Mouse (Mus musculus): ENCODE measurements around the gene Tubb4b.
A peak's percentile ranks its signal among the peaks of the same experiment; 100 is the strongest.

Tubb4b gene

DNA sequence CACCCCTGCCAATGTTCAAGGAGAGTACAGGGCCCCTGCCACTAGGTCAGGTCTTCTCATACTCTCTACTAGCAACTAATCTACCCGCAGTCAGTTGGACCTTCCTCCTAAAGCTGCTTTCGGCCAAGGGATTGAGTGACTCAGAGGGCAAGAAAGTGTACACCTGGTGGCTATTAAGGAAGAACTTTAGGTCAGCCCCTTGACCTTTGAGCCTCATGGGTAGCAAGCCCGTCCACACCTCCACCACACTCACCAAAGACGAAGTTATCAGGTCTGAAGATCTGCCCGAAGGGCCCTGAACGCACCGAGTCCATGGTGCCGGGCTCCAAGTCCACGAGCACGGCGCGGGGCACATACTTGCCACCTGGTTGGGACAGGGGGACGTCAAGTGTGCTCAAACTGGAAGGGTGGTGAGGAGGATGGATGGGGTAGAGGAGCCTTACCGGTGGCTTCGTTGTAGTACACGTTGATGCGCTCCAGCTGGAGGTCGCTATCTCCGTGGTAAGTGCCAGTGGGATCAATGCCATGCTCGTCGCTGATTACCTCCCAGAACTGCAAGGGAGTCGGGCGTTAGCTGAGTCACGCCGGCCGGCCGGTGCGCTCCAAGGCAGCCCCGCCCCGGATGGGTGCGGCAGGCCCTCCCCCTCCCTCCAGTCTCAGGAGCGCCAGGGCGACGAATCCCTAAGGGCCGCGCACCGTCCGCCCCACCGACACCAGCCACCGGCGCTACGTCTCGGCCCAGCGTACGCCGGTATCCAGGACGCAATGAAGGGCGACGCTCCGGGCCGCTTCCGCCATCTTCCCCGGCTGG, 616 bp downstream of the Tubb4b start:
- peak; percentile 67 for DNase-seq (ENCODE audit: low spot score)

DNA sequence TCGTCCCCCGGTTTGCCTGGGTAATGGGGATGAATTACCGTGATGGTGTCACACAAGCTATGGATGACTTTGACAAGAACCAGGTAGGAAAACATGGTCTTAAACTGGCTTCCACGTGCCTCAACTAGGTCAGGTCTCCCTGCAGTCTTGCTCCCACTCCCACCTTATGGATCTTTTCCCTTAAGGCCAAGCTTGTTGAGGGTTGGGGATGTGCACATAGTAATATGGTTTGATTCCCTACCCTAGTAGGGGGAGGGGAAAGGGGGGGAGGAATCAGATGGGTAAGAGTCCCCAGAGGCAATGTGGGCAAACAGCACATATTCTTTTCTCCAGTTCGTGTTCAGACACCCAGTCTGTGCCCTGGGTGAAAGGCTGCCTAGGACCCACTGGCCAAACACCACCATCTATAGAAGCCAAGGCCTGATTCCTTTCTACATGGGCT, 3.1 kb downstream of the Tubb4b start:
- DNase-seq (ENCODE audit: low spot score), result no peak

DNA sequence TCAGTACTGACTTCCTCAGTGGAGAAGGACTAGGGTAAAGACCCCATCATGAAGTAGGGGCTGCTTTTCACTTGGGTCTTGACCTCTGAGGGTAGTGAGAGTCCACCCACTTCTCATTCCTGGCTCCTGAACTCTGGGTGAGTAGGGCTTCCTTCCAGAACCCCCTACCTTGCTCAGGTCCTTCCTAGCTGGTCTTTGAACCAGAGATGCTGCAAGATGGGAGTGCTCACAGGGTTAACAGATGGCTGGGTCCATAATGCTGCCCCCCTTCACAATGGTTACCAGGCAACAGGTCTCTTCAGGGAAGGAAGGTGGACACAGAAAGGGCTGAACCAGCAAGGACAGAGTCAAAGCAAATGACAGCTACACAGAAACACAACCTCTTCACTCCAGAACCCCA, 6.1 kb downstream of the Tubb4b start, which contains the start of gene Fam166a:
TSS of gene Fam166a (plus strand) at position 301 of the 400 bp plus-strand sequence.
- DNase-seq (ENCODE audit: low spot score), result no peak

DNA sequence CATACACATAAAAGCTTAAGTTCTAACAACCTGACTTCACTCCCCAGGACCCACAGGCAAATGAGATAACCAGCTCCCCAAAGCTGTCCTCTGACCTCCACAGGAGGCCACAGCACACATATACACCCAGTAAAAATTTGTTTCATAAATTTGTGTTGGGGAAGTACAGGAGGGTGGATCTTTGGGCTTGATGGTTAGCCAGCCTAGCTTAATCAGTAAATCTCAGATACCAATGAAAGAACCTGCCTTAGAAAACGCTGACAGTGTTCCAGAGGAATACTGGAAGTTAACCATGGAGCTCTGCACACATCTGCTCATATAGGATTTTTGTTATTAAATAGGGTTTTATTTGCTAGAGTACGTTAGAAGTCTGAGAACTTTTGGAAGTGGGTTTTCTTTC, 6.8 kb downstream of the Tubb4b start:
- DNase-seq (ENCODE audit: low spot score), result no peak

DNA sequence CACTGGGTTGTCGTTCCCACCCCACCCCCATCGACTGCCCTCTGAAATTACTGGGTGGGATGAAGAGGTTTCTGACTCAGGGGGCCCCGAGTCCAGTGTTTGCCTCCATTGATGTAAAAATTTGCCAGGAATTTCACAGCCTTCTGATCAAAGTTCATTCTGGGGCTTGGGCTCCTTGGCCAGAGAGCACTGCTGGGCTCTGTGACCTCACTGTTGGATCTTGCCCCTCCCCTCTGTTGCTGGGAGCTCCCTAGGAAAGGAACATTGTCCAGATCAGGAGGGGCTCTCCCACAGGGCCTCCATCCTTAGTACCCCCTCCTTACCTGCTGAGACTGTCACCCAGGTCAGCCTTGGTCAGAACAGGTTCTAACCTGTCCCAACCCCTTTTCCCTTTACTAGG, 10.1 kb downstream of the Tubb4b start, which contains the start of gene Stpg3:
TSS of gene Stpg3 (minus strand) at position 194 of the 400 bp plus-strand sequence.
- no peak for DNase-seq (ENCODE audit: low spot score)

DNA sequence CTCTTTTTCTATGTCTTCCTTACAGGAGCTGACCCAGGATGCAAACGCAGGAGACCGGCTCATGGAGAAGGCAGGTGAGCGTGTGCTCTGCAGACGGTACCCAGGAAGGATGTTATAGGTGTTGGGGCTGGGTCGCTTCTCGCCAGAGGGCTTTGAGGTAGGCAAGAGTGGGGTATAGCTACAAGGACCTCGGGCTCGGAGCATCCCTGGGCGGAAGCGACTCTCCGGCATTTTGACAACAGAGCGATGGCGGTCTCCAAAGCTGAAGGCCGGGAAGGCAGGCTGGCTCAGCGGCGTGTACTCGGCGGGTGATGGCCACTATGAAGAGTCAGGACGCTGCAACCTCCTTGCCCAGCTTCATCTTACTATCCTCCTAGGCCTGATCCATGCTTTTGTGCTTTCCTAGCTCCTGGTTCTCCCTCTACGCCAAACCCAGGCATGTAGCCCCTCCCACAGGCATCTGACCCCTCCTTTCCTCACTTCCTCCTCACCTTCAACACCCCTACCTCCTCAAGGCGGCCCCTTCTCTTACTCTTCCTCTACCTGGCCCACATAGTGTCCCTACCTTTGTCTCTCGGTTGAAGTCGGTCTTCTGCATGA, 11.1 kb downstream of the Tubb4b start:
- DNase-seq (ENCODE audit: low spot score), result no peak

DNA sequence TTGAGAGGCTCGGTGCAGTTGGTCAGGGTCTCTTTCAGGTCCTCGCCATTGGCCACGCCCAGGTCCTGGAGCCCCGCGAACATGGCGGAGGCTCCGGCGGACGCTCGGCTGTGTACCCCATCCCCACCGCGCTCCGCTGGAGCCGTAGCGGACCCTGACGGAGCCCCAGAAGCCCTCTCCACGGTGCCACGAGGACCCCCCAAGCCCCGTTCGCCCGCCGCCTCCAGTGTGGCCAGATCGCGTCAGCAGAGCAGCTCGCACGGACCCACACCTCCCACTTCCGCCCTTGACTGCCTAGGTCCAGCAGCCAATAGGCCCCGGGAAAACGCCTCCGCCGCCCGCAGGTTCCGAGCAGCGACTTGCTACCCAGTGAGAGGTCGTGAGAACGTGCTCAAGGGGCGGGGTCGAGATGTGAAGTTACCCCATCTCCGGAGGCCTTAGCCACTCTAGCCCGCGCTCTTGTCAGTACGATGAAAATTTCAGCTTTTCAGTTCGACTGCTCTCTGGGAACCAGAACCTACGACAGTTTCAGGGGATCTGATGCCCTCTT, 13.3 kb downstream of the Tubb4b start, which contains the start of gene Nelfb:
TSS of gene Nelfb (minus strand) at position 369 of the 550 bp plus-strand sequence.
- DNase-seq (ENCODE audit: low spot score), result peak; percentile 91

DNA sequence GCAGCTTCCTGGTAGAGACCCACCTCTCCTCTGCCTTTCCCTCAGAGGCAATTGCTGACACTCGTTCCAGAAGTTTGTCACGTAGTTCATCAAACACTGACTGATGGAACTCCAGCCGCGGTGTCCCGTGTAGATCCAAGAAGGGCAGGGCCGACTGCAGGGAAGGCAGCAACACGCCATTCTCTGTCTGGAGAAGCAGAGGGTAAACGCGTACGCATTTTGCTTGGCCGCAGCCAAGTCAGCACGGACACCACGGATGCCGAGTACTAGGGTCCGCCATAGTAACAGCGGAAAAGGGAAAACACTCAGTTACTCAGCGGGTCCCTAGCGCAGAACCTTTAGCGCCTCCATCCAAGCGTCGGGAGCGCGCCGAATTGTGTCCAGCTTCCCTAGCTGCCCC, 13.8 kb downstream of the Tubb4b start:
- DNase-seq (ENCODE audit: low spot score), result no peak

DNA sequence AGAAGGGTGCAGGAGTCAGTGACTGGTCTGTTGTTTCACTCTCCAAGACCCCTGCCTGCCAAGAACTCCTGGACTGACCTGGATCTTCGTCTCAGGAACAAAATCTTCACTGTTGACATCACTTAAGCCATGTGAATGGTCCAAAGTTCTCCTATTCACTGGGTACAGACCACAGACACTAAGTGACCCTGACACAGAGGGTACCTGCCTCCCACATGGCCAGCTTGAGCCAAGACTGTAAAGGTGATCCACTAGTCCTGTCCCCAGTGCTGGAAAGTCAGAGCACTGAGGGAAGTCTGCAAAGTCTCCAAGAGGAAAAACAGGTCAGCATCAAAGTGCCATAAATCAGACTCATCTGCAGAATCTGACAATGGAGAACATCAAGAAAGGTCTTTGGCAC, 16.9 kb downstream of the Tubb4b start:
- no peak for DNase-seq (ENCODE audit: low spot score)

DNA sequence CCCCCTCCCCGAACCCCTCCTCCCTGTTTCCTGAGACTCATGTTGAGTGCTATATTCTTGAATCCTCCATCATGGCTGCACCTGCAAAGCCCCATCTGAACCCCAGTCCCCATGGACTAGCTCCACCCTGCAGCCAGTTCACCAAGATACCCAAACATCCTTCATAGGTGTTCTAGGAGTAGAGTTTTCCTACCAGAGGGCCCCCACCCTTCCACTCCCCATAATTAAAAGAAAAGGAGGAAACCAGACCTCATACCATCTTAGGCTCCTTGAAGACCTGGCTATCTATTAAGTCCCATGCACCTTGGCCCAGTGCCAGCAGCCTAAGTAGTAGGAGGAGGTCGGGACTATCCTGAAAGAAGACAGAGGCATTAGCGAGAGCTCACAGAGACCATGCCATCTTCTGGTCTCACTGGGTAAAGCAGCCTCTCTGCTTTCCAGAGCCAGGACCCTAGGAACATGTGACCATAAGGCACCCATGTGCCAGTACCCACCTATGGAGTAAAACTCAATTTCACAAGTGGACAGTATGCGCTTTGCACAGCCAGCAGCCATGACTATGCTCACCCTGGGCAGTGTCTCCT, 20.8 kb downstream of the Tubb4b start:
- no peak for DNase-seq (ENCODE audit: low spot score)

DNA sequence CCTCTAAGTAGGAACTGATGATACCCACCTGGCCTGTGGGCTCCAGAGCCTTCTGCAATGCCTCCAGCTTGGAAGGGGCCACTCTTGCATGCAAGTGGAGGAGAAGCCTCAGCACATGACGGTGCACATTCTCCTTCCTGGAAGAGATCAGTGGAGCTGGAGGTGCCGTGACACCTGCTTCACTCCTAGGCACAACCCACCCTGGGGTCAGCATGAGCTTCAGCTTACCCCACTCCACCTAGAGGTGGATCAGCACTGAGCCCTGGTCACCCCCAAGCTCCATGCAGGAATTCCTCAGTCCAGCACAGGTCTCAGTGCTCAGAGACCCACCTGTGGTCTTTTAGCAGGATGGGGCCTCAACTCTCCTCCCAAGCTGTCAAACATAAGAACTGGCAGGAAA, 23.9 kb downstream of the Tubb4b start:
- DNase-seq (ENCODE audit: low spot score), result no peak

DNA sequence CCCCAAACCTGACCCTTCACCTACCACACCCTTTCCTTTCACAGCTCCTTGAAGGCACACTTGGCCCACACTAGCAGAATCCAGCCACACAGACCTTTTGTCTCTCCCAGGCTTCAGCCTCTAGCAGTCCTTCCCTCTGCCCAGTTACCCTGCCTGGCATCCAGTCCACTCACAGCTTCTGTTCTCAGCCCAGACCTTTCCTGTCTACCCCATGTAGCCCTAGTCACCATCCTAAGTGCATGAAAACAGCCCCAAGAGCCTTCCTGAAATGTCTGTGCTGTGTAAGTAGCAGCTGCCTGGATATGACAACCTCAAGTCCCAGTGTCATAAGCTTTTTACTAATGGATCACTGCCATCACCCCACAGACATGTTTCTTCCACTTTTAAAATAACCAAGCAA, 26.6 kb downstream of the Tubb4b start:
- DNase-seq (ENCODE audit: low spot score), result peak; percentile 70

DNA sequence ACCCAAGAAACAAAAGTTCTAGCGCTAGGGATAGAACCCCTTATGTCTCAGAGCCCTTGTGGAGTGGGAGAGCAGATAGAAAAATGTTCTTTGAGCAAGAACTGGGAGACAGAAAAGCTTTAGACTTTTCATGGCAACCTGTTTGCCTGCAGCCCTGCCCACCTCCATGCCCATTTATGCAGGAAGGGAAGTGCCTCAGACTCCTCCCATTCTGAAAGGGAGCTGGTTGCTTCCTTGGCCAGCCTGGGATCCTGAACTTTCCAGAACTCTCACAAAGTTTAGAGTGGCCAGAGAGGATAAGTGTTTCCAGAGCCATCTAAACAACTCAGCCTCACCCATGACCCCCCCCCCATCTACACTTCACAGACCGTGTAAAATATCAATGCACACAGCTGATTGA, 27.3 kb downstream of the Tubb4b start:
- DNase-seq (ENCODE audit: low spot score), result peak; percentile 71

DNA sequence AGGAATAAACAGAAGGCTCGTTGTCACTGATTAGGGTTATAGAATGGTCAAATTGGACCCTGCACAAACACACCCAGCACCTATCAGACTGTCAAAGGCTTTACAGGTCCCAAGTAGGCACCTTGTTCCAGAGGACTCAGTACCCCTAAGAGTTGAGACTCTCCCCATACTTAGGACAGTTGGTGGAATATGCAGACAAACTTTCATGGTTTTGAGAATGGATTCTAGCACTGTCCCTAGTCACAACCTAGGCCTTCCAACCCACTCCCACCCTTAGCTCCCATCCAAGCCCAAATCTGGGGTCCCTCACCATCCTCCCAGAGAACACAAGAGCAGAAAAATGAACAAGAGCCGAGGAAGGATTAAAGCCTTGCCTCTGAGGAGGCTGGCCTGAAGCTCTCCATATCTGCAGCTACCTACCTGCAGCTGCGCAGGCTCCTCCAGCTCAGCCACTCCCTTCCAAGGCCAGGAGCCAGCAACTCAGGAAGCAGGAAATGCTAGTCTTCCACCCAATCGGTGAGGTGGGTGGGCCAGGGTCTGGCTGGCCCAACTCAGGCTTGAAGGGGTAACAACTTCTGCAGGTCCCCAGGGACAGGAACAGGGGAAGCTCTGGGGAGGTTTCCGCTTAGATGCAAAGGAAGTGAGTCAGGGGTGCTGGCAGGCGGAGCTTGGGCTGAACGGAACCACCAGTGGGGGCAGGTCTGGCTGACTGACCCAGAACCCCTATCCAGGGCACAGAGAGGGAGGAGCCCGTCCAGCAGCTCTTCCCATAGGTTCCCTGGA, 28.1 kb downstream of the Tubb4b start, which contains the start of gene Tor4a:
TSS of gene Tor4a (minus strand) at position 715 of the 783 bp plus-strand sequence.
- DNase-seq (ENCODE audit: low spot score), result peak; percentile 47

DNA sequence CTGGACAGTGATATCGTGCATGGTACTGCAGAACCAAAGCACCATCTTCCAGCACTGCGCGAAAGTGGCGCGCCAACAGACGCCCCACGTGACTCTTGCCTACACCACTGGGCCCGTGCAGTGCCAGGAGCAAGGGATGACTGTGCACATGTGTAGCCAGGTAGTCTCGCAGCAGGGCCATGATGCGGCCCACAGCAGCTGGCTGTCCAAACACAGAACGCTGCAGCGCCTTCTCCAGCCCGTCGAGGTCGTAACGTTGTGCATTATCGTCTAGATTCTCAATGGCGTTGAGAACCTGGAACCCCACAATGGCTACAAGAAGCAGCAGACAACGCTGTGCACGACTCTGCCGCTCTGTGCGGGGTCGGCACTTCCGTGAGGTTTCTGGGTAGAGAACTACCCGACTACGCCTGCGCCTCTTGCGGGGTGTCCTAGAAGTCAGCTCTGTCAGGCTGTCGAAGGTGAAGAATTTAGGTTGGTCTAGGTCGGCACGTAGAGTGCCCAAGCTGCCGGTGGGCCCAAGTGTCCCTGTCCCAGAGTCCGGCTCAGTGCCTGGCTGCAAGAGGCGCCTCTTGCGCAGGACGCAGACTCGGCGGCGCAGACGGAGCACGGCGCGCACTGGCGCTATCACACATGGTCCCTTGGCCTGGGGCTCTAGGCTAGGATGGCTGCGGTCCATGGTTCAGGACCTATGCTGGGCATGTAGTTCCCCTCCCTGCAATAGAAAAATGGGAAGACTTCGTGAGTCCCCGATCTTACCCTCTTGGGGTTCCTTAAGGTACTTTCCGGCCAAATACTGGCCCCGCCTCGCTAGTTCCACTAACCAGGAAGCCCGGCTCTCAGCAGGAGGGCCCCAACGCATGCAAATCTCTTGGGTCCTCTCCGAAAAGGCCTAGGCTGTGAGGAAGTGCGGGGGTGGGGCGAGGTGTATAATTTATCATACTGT, 29.0 kb downstream of the Tubb4b start:
- DNase-seq (ENCODE audit: low spot score), result no peak

DNA sequence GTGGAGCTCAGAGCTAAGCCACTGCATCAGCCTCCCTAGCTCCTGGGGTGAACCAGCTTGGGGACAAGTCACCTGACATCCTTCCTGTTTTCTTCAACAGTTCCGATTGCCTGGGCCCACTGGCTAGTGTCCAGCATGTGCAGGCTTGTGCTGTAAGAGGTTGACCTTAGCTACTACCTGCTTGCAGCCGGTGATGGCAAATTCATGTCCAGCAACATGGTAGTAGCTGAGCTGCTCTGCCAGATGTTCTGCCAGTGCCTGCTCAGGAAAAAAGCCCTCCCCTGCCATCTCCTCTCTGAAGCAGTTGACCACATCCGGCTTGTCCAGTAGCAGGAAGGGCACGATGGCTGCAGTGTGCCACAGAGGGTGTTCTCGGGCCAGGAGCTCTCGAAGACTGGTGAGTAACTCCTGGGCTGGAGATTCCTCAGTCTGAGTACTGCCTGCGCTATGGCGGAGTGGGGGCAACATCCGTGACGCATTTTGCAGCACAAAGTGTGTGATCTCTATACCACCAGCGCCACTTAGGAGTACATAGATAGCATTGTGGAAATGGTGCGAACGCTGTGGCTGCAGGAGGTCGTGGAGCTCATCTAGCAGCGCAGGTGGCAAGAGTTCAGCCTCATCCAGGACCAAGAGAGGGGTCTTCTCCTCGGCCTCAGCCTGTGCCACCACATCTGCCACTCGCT, 29.9 kb downstream of the Tubb4b start:
- no peak for DNase-seq (ENCODE audit: low spot score)

DNA sequence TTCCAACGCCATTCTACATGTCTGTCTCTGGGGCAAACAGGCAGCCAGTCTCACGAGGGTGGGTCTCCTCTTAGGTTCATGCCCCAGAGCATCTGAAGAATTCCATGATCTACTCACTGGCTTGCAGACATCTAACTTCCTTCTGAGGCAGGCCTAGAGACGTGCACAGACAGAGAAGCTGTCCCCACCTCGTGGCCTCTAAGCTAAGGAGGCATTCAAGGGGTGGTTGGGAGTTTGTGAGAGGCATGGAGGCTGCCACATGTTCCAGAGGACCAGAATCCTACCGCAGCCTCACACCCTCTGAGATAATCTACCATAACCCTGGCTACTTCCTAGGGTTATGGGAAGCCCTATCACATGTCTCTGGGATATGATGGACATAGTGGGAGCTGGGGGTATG, 30.5 kb downstream of the Tubb4b start:
- no peak for DNase-seq (ENCODE audit: low spot score)

DNA sequence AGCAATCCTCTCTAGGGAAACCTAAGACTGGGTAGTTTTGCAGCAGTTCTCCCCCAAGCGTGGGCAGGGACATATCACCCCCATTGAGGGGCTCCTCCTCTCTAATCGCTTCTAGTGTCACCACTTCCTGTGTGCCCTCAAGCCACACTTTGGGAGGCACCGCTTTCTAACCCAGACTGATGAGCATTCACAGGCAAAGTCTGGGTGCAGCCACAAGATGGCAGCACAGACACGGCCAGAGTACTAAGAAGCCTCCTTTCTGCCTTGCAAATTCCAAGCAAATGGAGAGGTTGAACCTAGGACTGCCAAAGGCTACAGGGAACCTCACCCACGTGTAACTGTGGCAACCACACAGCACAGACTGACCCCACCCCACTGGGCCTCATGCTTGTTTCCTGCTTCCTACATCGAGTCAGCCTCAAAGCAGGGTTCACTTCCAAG, 31.2 kb downstream of the Tubb4b start:
- peak; percentile 91 for DNase-seq (ENCODE audit: low spot score)

DNA sequence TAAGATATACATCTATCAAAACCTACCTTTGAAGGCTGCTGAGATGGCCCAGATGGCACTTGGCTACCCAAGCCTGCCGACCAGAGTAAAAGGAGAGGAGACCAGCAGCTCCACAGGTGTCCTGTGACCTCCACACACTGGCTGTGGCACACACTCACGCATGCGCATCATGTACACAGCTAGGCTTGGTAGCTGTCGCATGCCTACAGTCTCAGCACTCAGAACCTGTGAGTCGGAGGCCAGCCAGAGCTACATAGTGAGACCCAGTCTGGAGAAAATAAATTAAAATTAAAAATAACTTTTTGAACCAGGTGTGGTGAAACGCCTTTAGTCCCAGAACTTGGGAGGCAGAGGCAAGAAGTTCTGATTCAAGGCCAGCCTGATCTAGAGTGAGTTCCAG, 36.7 kb downstream of the Tubb4b start:
- no peak for DNase-seq (ENCODE audit: low spot score)

DNA sequence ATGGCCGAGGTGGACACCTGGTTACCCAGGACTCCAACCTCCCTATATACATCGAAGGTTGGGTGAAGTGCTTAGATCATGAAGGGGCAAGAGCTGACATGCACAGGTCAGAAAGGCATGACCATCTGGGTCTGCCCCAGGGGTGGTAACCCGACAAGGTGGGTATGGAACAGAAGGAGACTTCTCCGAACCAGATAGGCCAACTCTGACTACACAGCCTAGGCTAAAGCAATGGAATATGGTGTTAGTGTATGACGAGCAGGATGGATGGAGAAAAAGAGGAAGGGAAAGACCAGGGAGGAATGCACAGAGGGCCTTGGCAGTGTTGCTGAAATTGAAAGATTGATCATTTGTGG, 37.9 kb downstream of the Tubb4b start:
- no peak for DNase-seq (ENCODE audit: low spot score)
